Mouse (Mus musculus) gastrocnemius, postnatal 4 days (tissue): Measurements from ENCODE around the gene Hspbap1. TPM values are rescaled to one million over a fixed set of nuclear protein-coding genes. Genes with fewer than 3 reads are reported as not detected.

Experiments
- DNase-seq, 2 experiments: peaks; one replicate each; pipeline ENCODE4 v3.0.0; 2021 to 2022; ENCODE audit warnings: low spot score in 2 of 2, mixed read lengths in 2 of 2
- total RNA-seq, 2 experiments: library from RNA; stranded (reverse); gene quantifications; 2 replicates each; pipeline ENCODE4 v1.2.3; 2021

The Hspbap1 gene
- total RNA-seq, 2 experiments from 2014 or later, result 3.6 to 3.9 TPM

GRCm38 (mm10) chr16:35871048-35871851 is 101.1 kb downstream of the Hspbap1 start, which contains the start of gene Parp14:
Gene Parp14 (minus strand): TSS chr16:35871544.
- DNase-seq, result peak in 1 of 2 experiments; percentile 52

- no peak for DNase-seq
Measured at GRCm38 (mm10) chr16:35871898-35872297, 101.7 kb downstream of the Hspbap1 start.

GRCm38 (mm10) chr16:35872410-35873006 is 102.3 kb downstream of the Hspbap1 start:
- no peak for DNase-seq

GRCm38 (mm10) chr16:35874416-35874815 is 104.2 kb downstream of the Hspbap1 start:
- DNase-seq, result no peak

Other genes with a start within 250 kb of the Hspbap1 start
- gene Sema5b, start 229.2 kb upstream of the Hspbap1 start, total RNA-seq, result 1 to 10 TPM; 6.8 to 7.2 TPM
- 10 to 100 TPM; 28.2 to 30.8 TPM for gene Dirc2, start 1.0 kb upstream of the Hspbap1 start, total RNA-seq
- 1 to 10 TPM; 4.9 to 5.2 TPM for gene Parp14, start 101.2 kb downstream of the Hspbap1 start, total RNA-seq
- 1 to 10 TPM; 7.6 TPM for gene Parp9, start 168.1 kb downstream of the Hspbap1 start, total RNA-seq
- gene Dtx3l, start 168.8 kb downstream of the Hspbap1 start, total RNA-seq, result 1 to 10 TPM; 4.6 to 5.5 TPM
- gene Kpna1, start 208.4 kb downstream of the Hspbap1 start, total RNA-seq, result 10 to 100 TPM; 62.5 to 71.0 TPM